Mouse (Mus musculus): ENCODE measurements around the gene Skil.

GRCm38 (mm10) chr3:31060745-31061102 lies 34.1 kb upstream of the Skil start:
- no peak for TF ChIP-seq CTCF (IDR thresholded peaks at IDR 0.05; ENCODE audit: borderline replicate concordance, control insufficient read depth, extremely low read depth, insufficient read depth, low read length, poor library complexity)
- no peak for TF ChIP-seq POLR2A (IDR thresholded peaks at IDR 0.05; ENCODE audit: control insufficient read depth, extremely low read depth, insufficient read depth, low read length, poor library complexity)
